13 mouse cellular contexts compared by ENCODE assay signal in the genomic region with DNA sequence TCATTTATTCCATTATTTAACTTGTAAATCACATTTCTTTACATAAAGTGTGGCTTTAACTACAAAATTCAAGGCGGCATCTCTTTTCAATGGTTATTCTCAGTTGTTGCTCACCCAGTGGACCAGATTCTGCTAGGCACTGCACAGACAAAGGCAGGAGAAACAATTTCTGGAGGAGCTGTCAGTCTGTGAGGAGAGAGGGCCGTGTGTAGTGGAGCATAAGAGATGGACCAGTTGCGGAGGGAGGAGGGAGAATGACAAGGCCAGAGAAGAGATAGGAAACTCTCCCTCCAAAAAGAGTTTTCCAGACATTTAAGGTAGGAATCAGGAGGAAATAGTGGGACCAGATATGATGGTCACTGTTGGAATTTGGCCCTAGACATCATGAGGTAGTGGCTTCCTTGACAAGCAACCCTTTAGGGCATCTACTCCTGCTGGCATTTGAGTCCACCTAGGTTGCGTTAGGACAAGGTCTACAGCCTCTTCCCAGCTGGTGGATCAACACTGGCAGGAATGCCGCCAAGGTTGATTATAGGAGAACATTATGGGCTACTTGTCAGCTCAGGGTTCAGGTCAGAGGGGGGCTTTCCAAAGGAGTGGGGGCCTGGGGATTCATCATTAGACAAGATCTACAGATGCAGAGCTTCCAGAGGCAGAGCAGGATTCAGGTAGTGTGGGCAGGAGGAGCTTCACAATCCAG.
"Had no signal": no experiment of that assay in that cellular context is flagged by ENCODE, and none has a peak within 500 bp of the region (broad histone marks: within the 10 kb centered on the region; RNA-seq: fewer than 3 reads in every experiment).

No protein-coding gene starts in this region.

- ATAC-seq: midbrain, embryonic 16.5 days had no signal

- DNase-seq: lung, adult 18-20 months; lung, embryonic 14.5 days; lung, postnatal 10 days; lung, postnatal 4 days; midbrain, embryonic 14.5 days; right cerebral cortex, adult 18-20 months; right cerebral cortex, postnatal 25 days; right cerebral cortex, postnatal 4 days; spleen, adult 18-20 months; thymus, adult 18-20 months; thymus, postnatal 14 days; thymus, postnatal 36 days had no signal
